Mouse (Mus musculus): ENCODE measurements at regions not wholly inside any gene's neighbourhood (a gene's known extent, or its start where the extent isn't known, plus 50 kb on each side); places are given as distances from the start of the nearest gene placed in this dataset.

- no peaks in the 10 kb centered on the region for H3K36me3 ChIP-seq (ENCODE audit: insufficient read depth, low read length)
- DNase-seq (ENCODE audit: low spot score), result no peak
- no peak for ATAC-seq (ENCODE audit: low FRiP score)
- no peak overlapping the region for H3K27ac ChIP-seq (ENCODE audit: low read depth, low read length)
- H3K27me3 ChIP-seq (ENCODE audit: insufficient read depth, low read length), result no peaks in the 10 kb centered on the region
- 72% methylated on average over 7 of the region's 7 CpGs for WGBS
- no peaks in the 10 kb centered on the region for H3K4me1 ChIP-seq (ENCODE audit: insufficient read depth, low read length)
- H3K9me3 ChIP-seq (ENCODE audit: low read length), result no peaks in the 10 kb centered on the region
- no peak overlapping the region for H3K9ac ChIP-seq (replicated peaks; ENCODE audit: low read length, poor library complexity, severe bottlenecking)
- H3K4me3 ChIP-seq (ENCODE audit: low read depth, low read length), result no peak overlapping the region
- no peak for TF ChIP-seq CTCF (IDR thresholded peaks at IDR 0.05)
- no peak overlapping the region for H3K4me2 ChIP-seq (ENCODE audit: low read depth, low read length, poor library complexity, severe bottlenecking)
Measured at GRCm38 (mm10) chr15:69350053-69350739, 2849.5 kb upstream of the Lrrc6 start.

- Histone ChIP-seq H3K27me3 (ENCODE audit: insufficient read depth, low read length) (no peaks in the 10 kb centered on the region), H3K4me1 (ENCODE audit: insufficient read depth, low read length) (no peaks in the 10 kb centered on the region), H3K4me2 (ENCODE audit: low read depth, low read length, poor library complexity, severe bottlenecking) (no peak overlapping the region), H3K36me3 (ENCODE audit: insufficient read depth, low read length) (no peaks in the 10 kb centered on the region), H3K9me3 (ENCODE audit: low read length) (no peaks in the 10 kb centered on the region), H3K4me3 (ENCODE audit: low read depth, low read length) (no peak overlapping the region), H3K27ac (ENCODE audit: low read depth, low read length) (no peak overlapping the region), H3K9ac (replicated peaks; ENCODE audit: low read length, poor library complexity, severe bottlenecking) (no peak overlapping the region)
- WGBS, result 84% methylated on average over 1 of the region's 1 CpGs
- ATAC-seq (ENCODE audit: low FRiP score) (no peak), DNase-seq (ENCODE audit: low spot score) (no peak)
- TF ChIP-seq CTCF (IDR thresholded peaks at IDR 0.05), result no peak
Measured at GRCm38 (mm10) chr15:69346065-69346464, 2845.4 kb upstream of the Lrrc6 start.

GRCm38 (mm10) chr15:69342759-69343158 is 2842.0 kb upstream of the Lrrc6 start:
- ATAC-seq (ENCODE audit: low FRiP score) (no peak), DNase-seq (ENCODE audit: low spot score) (peak; percentile 22)
- Histone ChIP-seq H3K9me3 (ENCODE audit: low read length) (no peaks in the 10 kb centered on the region), H3K4me2 (ENCODE audit: low read depth, low read length, poor library complexity, severe bottlenecking) (no peak overlapping the region), H3K27ac (ENCODE audit: low read depth, low read length) (no peak overlapping the region), H3K4me1 (ENCODE audit: insufficient read depth, low read length) (no peaks in the 10 kb centered on the region), H3K36me3 (ENCODE audit: insufficient read depth, low read length) (no peaks in the 10 kb centered on the region), H3K9ac (replicated peaks; ENCODE audit: low read length, poor library complexity, severe bottlenecking) (no peak overlapping the region), H3K27me3 (ENCODE audit: insufficient read depth, low read length) (no peaks in the 10 kb centered on the region), H3K4me3 (ENCODE audit: low read depth, low read length) (no peak overlapping the region)
- WGBS, result 43% methylated on average over 2 of the region's 2 CpGs
- TF ChIP-seq CTCF (IDR thresholded peaks at IDR 0.05), result no peak

- H3K4me1 ChIP-seq (ENCODE audit: insufficient read depth, low read length), result no peaks in the 10 kb centered on the region
- no peak overlapping the region for H3K9ac ChIP-seq (replicated peaks; ENCODE audit: low read length, poor library complexity, severe bottlenecking)
- DNase-seq (ENCODE audit: low spot score) (peak; percentile 35), ATAC-seq (ENCODE audit: low FRiP score) (no peak)
- H3K4me3 ChIP-seq (ENCODE audit: low read depth, low read length), result no peak overlapping the region
- no peak for TF ChIP-seq CTCF (IDR thresholded peaks at IDR 0.05)
- no peak overlapping the region for H3K27ac ChIP-seq (ENCODE audit: low read depth, low read length)
- WGBS, result 72% methylated on average over 2 of the region's 2 CpGs
- H3K36me3 ChIP-seq (ENCODE audit: insufficient read depth, low read length), result no peaks in the 10 kb centered on the region
- H3K9me3 ChIP-seq (ENCODE audit: low read length), result no peaks in the 10 kb centered on the region
- no peak overlapping the region for H3K4me2 ChIP-seq (ENCODE audit: low read depth, low read length, poor library complexity, severe bottlenecking)
- H3K27me3 ChIP-seq (ENCODE audit: insufficient read depth, low read length), result no peaks in the 10 kb centered on the region
Measured at GRCm38 (mm10) chr15:69336491-69336890, 2835.8 kb upstream of the Lrrc6 start.

GRCm38 (mm10) chr15:69326537-69326936 is 2825.8 kb upstream of the Lrrc6 start:
- Histone ChIP-seq H3K9me3 (ENCODE audit: low read length) (no peaks in the 10 kb centered on the region), H3K4me2 (ENCODE audit: low read depth, low read length, poor library complexity, severe bottlenecking) (no peak overlapping the region), H3K27ac (ENCODE audit: low read depth, low read length) (no peak overlapping the region), H3K4me1 (ENCODE audit: insufficient read depth, low read length) (no peaks in the 10 kb centered on the region), H3K4me3 (ENCODE audit: low read depth, low read length) (no peak overlapping the region), H3K27me3 (ENCODE audit: insufficient read depth, low read length) (no peaks in the 10 kb centered on the region), H3K36me3 (ENCODE audit: insufficient read depth, low read length) (no peaks in the 10 kb centered on the region), H3K9ac (replicated peaks; ENCODE audit: low read length, poor library complexity, severe bottlenecking) (no peak overlapping the region)
- DNase-seq (ENCODE audit: low spot score), result no peak
- no peak for ATAC-seq (ENCODE audit: low FRiP score)
- TF ChIP-seq CTCF (IDR thresholded peaks at IDR 0.05), result peak; percentile 26

- TF ChIP-seq CTCF (IDR thresholded peaks at IDR 0.05), result no peak
- no peaks in the 10 kb centered on the region for H3K27me3 ChIP-seq (ENCODE audit: insufficient read depth, low read length)
- H3K4me1 ChIP-seq (ENCODE audit: insufficient read depth, low read length), result no peaks in the 10 kb centered on the region
- no peak overlapping the region for H3K4me2 ChIP-seq (ENCODE audit: low read depth, low read length, poor library complexity, severe bottlenecking)
- 61% methylated on average over 5 of the region's 5 CpGs for WGBS
- no peaks in the 10 kb centered on the region for H3K36me3 ChIP-seq (ENCODE audit: insufficient read depth, low read length)
- ATAC-seq (ENCODE audit: low FRiP score) (no peak), DNase-seq (ENCODE audit: low spot score) (no peak)
- no peaks in the 10 kb centered on the region for H3K9me3 ChIP-seq (ENCODE audit: low read length)
- no peak overlapping the region for H3K9ac ChIP-seq (replicated peaks; ENCODE audit: low read length, poor library complexity, severe bottlenecking)
- no peak overlapping the region for H3K27ac ChIP-seq (ENCODE audit: low read depth, low read length)
- H3K4me3 ChIP-seq (ENCODE audit: low read depth, low read length), result no peak overlapping the region
Measured at GRCm38 (mm10) chr15:69303100-69303499, 2802.4 kb upstream of the Lrrc6 start.

All from midbrain, postnatal 0 days (tissue).